Mouse (Mus musculus): ENCODE data around the gene Dnajc15.

- TF ChIP-seq CTCF (IDR thresholded peaks at IDR 0.05; ENCODE audit: borderline replicate concordance, control insufficient read depth, extremely low read depth, insufficient read depth, low read length, poor library complexity) = no peak
- no peak for TF ChIP-seq POLR2A (IDR thresholded peaks at IDR 0.05; ENCODE audit: control insufficient read depth, extremely low read depth, insufficient read depth, low read length, poor library complexity)
Observed at GRCm38 (mm10) chr14:77825891-77826290, 49.0 kb downstream of the Dnajc15 start.
